Mouse (Mus musculus) CH12.LX (cell line): ENCODE measurements around the gene Ttll13. TPM values are rescaled to one million over a fixed set of nuclear protein-coding genes. Genes with fewer than 3 reads are reported as not detected.

Experiments used
- DNase-seq: peaks from one replicate; pipeline ENCODE4 v3.0.0-alpha.2; 2013; ENCODE audit errors: extremely low read depth
- H3K27ac ChIP-seq: 2 replicates; pipeline ENCODE4 v1.5.1; 2012; ENCODE audit warnings: low read depth, mild to moderate bottlenecking, control low read depth, moderate library complexity; ENCODE audit not compliant: insufficient read depth
- H3K27me3 ChIP-seq: replicated peaks from 2 replicates; pipeline ENCODE3; 2012; ENCODE audit warnings: inconsistent platforms
- H3K36me3 ChIP-seq, 2 experiments: replicated peaks in 1 of 2; 2 replicates each; pipeline versions ENCODE3 to v1.6.1; 2012; ENCODE audit warnings: inconsistent platforms in 1 of 2, low read length in 1 of 2, mild to moderate bottlenecking in 1 of 2, mixed read lengths in 1 of 2, moderate library complexity in 1 of 2; ENCODE audit not compliant: control insufficient read depth in 1 of 2, insufficient read depth in 1 of 2
- H3K4me1 ChIP-seq, 2 experiments: 2 replicates each; pipeline ENCODE4 v1.6.1; 2012; ENCODE audit warnings: inconsistent platforms in 1 of 2, moderate library complexity in 1 of 2; ENCODE audit not compliant: insufficient read depth in 2 of 2, control insufficient read depth in 1 of 2
- H3K4me2 ChIP-seq: 2 replicates; pipeline ENCODE4 v1.6.1; 2012; ENCODE audit warnings: low read depth, mild to moderate bottlenecking, control low read depth; ENCODE audit not compliant: poor library complexity, insufficient read depth, severe bottlenecking
- H3K4me3 ChIP-seq, 3 experiments: fragments of 150-350 bp in 1 of 3; sonication (generic) in 1 of 3; replicated peaks in 1 of 3; 2 replicates each; pipeline versions ENCODE3 to v1.5.1; 2011 to 2012; ENCODE audit warnings: low read depth in 2 of 3, low read length in 2 of 3, mild to moderate bottlenecking in 2 of 3, moderate library complexity in 2 of 3, control low read depth in 1 of 3, improper control_type of control experiment in 1 of 3, inconsistent platforms in 1 of 3, mixed read lengths in 1 of 3; ENCODE audit not compliant: poor library complexity in 1 of 3
- H3K79me2 ChIP-seq: replicated peaks from 2 replicates; pipeline ENCODE4 v1.6.1; 2012; ENCODE audit warnings: mild to moderate bottlenecking, moderate library complexity; ENCODE audit not compliant: control insufficient read depth, poor library complexity, insufficient read depth, severe bottlenecking; ENCODE audit errors: extremely low read depth
- H3K9ac ChIP-seq: 2 replicates; pipeline ENCODE4 v1.6.1; 2012; ENCODE audit warnings: low read depth, mild to moderate bottlenecking, control low read depth, moderate library complexity; ENCODE audit not compliant: insufficient read depth
- H3K9me3 ChIP-seq: replicated peaks from 2 replicates; pipeline ENCODE3; 2012; ENCODE audit warnings: low read length, inconsistent platforms, mixed read lengths
- BHLHE40 ChIP-seq: IDR thresholded peaks from 2 replicates; pipeline ENCODE4 v1.6.1; 2011; ENCODE audit warnings: mild to moderate bottlenecking, low read depth, low read length, improper control_type of control experiment
- CHD1 ChIP-seq: IDR thresholded peaks from 2 replicates; pipeline ENCODE4 v1.6.1; 2012; ENCODE audit warnings: low read depth, low read length, improper control_type of control experiment, inconsistent platforms
- E2F4 ChIP-seq: IDR thresholded peaks from 2 replicates; pipeline ENCODE4 v1.6.1; 2011; ENCODE audit warnings: low read depth, low read length, improper control_type of control experiment; ENCODE audit not compliant: insufficient replicate concordance
- ELF1 ChIP-seq: IDR thresholded peaks from 2 replicates; pipeline ENCODE4 v1.6.1; 2014; ENCODE audit warnings: low read depth, mild to moderate bottlenecking, inconsistent platforms, low read length, improper control_type of control experiment
- JUN ChIP-seq: IDR thresholded peaks from 2 replicates; pipeline ENCODE4 v1.6.1; 2011; ENCODE audit warnings: low read depth, mild to moderate bottlenecking, low read length, improper control_type of control experiment, moderate library complexity; ENCODE audit not compliant: insufficient read depth
- MAFK ChIP-seq: IDR thresholded peaks from 2 replicates; pipeline ENCODE4 v1.6.1; 2011; ENCODE audit warnings: low read length, improper control_type of control experiment; ENCODE audit not compliant: insufficient replicate concordance
- MAX ChIP-seq: IDR thresholded peaks from 2 replicates; pipeline ENCODE4 v1.6.1; 2011; ENCODE audit warnings: low read length, improper control_type of control experiment
- MXI1 ChIP-seq: IDR thresholded peaks from 2 replicates; pipeline ENCODE4 v1.6.1; 2011; ENCODE audit warnings: mild to moderate bottlenecking, low read depth, low read length, improper control_type of control experiment
- NRF1 ChIP-seq: IDR thresholded peaks from 2 replicates; pipeline ENCODE4 v1.6.1; 2014; ENCODE audit warnings: low read depth, mild to moderate bottlenecking, inconsistent platforms, low read length, improper control_type of control experiment, moderate library complexity
- POLR2AphosphoS2 ChIP-seq: IDR thresholded peaks from 2 replicates; pipeline ENCODE4 v1.6.1; 2011; ENCODE audit warnings: low read depth, low read length, improper control_type of control experiment
- SIN3A ChIP-seq: IDR thresholded peaks from 2 replicates; pipeline ENCODE4 v1.6.1; 2012; ENCODE audit warnings: low read length, improper control_type of control experiment, inconsistent platforms
- TCF12 ChIP-seq: IDR thresholded peaks from 2 replicates; pipeline ENCODE4 v1.6.1; 2014; ENCODE audit warnings: low read depth, mild to moderate bottlenecking, inconsistent platforms, low read length, improper control_type of control experiment
- UBTF ChIP-seq: IDR thresholded peaks from 2 replicates; pipeline ENCODE4 v1.6.1; 2012; ENCODE audit warnings: low read depth, mild to moderate bottlenecking, inconsistent platforms, low read length, improper control_type of control experiment, moderate library complexity
- ZC3H11A ChIP-seq: IDR thresholded peaks from 2 replicates; pipeline ENCODE4 v1.6.1; 2012; ENCODE audit warnings: low read depth, mild to moderate bottlenecking, inconsistent platforms, low read length, improper control_type of control experiment
- ZNF384 ChIP-seq: IDR thresholded peaks from 2 replicates; pipeline ENCODE4 v1.6.1; 2012; ENCODE audit warnings: low read depth, low read length, improper control_type of control experiment, inconsistent platforms
- dilution Hi-C: fragments of 300-500 bp; cut with MboI; formaldehyde crosslinking; loops from 2 replicates; pipeline ENCODE4 v1.14.3; 2020; ENCODE audit warnings: low sequenced_read_pairs; ENCODE audit not compliant: extremely low pct_unique_long_range_greater_than_20kb, extremely low pct_ligation_motif_present
- in situ Hi-C: fragments of 300-500 bp; cut with MboI; formaldehyde crosslinking; loops from 3 replicates; pipeline ENCODE4 v1.14.3; 2019; ENCODE audit warnings: low sequenced_read_pairs, low pct_ligation_motif_present, low pct_unique_long_range_greater_than_20kb, mixed read lengths
- polyA plus RNA-seq: library from polyadenylated mRNA; unstranded; fragments of >175 nt; gene quantifications from 2 replicates; pipeline ENCODE4 v1.2.1, GENCODE M21; 2012; ENCODE audit warnings: low read depth; ENCODE audit not compliant: insufficient read length
- total RNA-seq, 2 experiments: library from RNA; depleted of rRNA; stranded (reverse); fragments of 300-350 nt in 1 of 2; fragments of >200 nt in 1 of 2; gene quantifications; 2 replicates each; pipeline ENCODE4 v1.2.3; 2012 to 2014

Ttll13 gene
- total and polyA plus RNA-seq, 3 experiments = 0.59 TPM; not detected in 2

- Histone ChIP-seq H3K9ac (peak overlapping the region; percentile 69), H3K27me3 (no peaks in the 10 kb centered on the region), H3K9me3 (no peaks in the 10 kb centered on the region), H3K36me3 (peaks cover 10 to 44% of the 10 kb centered on the region in 2 experiments), H3K4me3 (peak overlapping the region; percentile 75 to 93 (median 82)), H3K27ac (peak overlapping the region; percentile 31), H3K79me2 (peaks cover 54% of the 10 kb centered on the region), H3K4me2 (peak overlapping the region; percentile 89)
- TF ChIP-seq ZC3H11A (no peak), JUN (no peak), ELF1 (no peak), MXI1 (peak; percentile 64; the same call in 1 of the 2 replicates), TCF12 (no peak), MAFK (no peak), MAX (no peak), ZNF384 (peak; percentile 75), POLR2AphosphoS2 (no peak), SIN3A (peak; percentile 55; the same call in 1 of the 2 replicates), CHD1 (peak; percentile 80), UBTF (0 out of 2 replicates have a peak, but pooled peaks have one; percentile 51)
- TF ChIP-seq, all 38 proteins: peak for 5
- DNase-seq = peak; percentile 36
- in situ Hi-C loops = no loop called here
- H3K4me1 ChIP-seq = peaks cover 13 to 44% of the 10 kb centered on the region in 2 experiments
- dilution Hi-C loops = no loop called here
Measured at GRCm38 (mm10) chr7:80294764-80295648, 48.8 kb downstream of the Ttll13 start.

DNA sequence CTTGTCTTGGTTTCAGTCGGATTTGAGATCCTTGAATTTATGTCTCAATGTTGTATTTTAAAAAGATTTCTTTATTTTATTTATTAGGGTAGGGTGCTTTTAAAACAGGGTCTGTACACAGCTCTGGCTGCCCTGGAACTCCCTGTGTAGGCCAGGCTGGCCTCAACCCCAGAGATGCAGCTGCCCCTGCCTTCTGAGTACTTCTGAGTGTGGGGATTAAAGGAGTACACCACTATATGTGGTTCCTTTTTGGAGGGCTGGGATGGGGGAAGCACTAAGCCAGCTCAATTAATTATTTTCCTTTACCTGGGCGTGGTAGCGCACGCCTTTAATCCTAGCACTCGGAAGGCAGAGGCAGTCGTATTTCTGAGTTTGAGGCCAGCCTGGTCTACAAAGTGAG, 50.3 kb downstream of the Ttll13 start:
- TF ChIP-seq NRF1 = no peak
- TF ChIP-seq E2F4 = no peak
- TF ChIP-seq BHLHE40 = no peak
- Histone ChIP-seq H3K9ac (0 out of 2 replicates have a peak overlapping the region, but pooled peaks have one; percentile 51), H3K27ac (no peak overlapping the region), H3K27me3 (no peaks in the 10 kb centered on the region), H3K4me1 (peaks cover 14 to 47% of the 10 kb centered on the region in 2 experiments), H3K9me3 (no peaks in the 10 kb centered on the region), H3K4me3 (no peak overlapping the region), H3K79me2 (peaks cover 68% of the 10 kb centered on the region), H3K4me2 (peak overlapping the region; percentile 84), H3K36me3 (peaks cover 11 to 46% of the 10 kb centered on the region in 2 experiments)
- DNase-seq = no peak
- in situ Hi-C loops (no loop called here), dilution Hi-C loops (no loop called here)
